In genomic region chr16:4689371-4689770, GRCm38 (mm10) we compare ENCODE assay signal across 1 mouse cellular context.
TF ChIP-seq lines count a peak whose summit lies in the region.

No protein-coding gene starts in this region.

TF ChIP-seq in ES-E14, 5 proteins besides CTCF, POLR2A, EP300 and RAD21:
- TF ChIP-seq MAFK (IDR thresholded peaks at IDR 0.05; ENCODE audit: insufficient read depth, low read depth, low read length), result peak; percentile 57; the same call in 1 of the 2 replicates
